Mouse (Mus musculus) cerebellum, postnatal 4 days (tissue): ENCODE data around the gene Brd2.
"Not testable (repeated sequence)": the region's sequence is repeated elsewhere in the genome, so short reads cannot be mapped to it uniquely, and the experiment has no call there.

Experiments used
- DNase-seq, 2 experiments: peaks; one replicate each; pipeline ENCODE4 v3.0.0; 2022; ENCODE audit warnings: low spot score in 2 of 2, mixed read lengths in 1 of 2

The Brd2 gene

GRCm38 (mm10) chr17:34122188-34122984 lies at the start of gene Brd2:
Gene Brd2, minus strand, starts transcription at chr17:34122634.
- DNase-seq, result peak; percentile 91 to 97

DNA sequence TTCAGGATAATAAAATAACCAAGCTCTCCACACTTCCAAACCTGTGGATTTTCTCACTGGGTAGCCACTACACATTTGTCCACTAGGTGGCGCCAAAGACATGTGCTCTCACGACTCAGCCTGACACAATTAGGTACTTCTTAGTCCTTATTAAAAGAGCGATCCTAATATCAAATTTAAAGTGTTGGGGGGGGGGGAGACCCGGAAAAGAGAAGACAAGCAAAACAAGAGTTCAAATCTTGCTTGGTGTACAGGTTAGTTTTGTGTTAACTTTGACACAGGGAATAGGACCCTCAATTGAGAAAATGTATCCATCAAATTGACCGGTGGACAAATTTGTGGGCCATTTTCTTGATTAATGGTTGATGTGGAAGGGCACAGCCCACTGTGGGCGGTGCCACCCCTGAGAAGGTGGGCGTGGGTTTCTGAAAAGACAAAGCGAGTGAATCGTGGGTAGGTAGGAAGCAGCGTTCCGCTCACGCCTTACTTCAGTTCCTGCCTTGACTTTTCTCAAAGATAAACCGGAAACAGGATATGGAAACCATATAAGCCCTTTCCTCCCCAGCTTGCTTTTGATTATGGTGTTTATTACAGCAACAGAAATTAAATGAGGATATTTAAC lies 48.6 kb upstream of the Brd2 start:
- peak; percentile 75 to 81 for DNase-seq

GRCm38 (mm10) chr17:34170487-34170876 lies 48.0 kb upstream of the Brd2 start:
- DNase-seq, result no peak

GRCm38 (mm10) chr17:34169279-34169678 lies 46.8 kb upstream of the Brd2 start:
- DNase-seq, result no peak

- DNase-seq, result no peak
These were observed 42.7 kb upstream of the Brd2 start for GRCm38 (mm10) chr17:34165033-34165730.

GRCm38 (mm10) chr17:34164202-34164895 lies 41.9 kb upstream of the Brd2 start:
- DNase-seq, result no peak

GRCm38 (mm10) chr17:34155534-34155933 lies 33.1 kb upstream of the Brd2 start:
- DNase-seq, result no peak

- no peak for DNase-seq
These were observed 30.5 kb upstream of the Brd2 start, which contains the start of gene H2-DMb1 for GRCm38 (mm10) chr17:34152923-34153322. Gene H2-DMb1, plus strand, starts transcription at chr17:34153072.

DNA sequence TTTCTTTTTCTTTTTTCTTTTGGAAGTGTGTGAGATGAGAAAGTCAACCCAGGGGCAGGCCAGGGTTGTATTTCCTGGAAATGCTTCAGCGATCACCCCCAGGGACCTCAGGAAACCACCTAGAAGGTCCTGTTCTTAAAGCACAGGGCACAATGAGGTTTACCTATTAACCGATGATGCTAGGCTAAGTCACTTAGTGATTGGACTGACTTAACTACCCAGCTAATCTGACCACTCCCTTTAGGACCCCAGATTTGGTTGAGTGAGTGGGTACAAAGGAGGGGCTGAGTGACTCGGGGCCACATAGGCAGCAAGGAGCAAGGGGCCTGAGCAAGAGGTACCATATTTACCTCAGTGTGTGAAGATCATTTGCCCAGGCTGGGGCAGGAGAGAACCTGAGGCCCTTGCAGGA lies 22.5 kb upstream of the Brd2 start:
- DNase-seq, result no peak

GRCm38 (mm10) chr17:34144221-34144620 lies 21.8 kb upstream of the Brd2 start:
- not testable (repeated sequence) for DNase-seq

DNA sequence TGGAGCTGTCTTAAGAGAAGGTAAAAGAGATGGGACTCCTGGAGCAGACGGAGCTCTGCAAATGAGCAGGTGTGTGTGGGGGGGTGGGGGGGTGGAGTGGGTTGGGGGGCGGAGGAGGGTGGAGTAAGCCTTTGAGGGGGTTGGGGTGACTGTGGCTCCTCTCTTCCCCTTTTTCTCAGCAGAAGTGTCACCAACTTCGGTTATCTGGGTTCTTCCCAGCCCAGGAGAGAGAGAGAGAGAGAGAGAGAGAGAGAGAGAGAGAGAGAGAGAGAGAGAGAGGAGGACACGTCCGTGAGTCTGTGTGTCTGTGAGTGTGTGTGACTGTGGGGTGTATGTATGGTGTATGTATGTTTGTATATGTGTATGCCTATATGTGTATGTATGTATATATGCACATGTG lies 21.0 kb upstream of the Brd2 start:
- no peak for DNase-seq

GRCm38 (mm10) chr17:34143033-34143432 lies 20.6 kb upstream of the Brd2 start, which contains the start of gene H2-DMb2:
Gene H2-DMb2, plus strand, starts transcription at chr17:34143307.
- no peak for DNase-seq

- no peak for DNase-seq
These were observed 20.1 kb upstream of the Brd2 start for GRCm38 (mm10) chr17:34142456-34143010.

GRCm38 (mm10) chr17:34141448-34141847 lies 19.0 kb upstream of the Brd2 start:
- no peak for DNase-seq

GRCm38 (mm10) chr17:34140240-34140639 lies 17.8 kb upstream of the Brd2 start:
- DNase-seq, result no peak

- DNase-seq, result no peak
These were observed 17.0 kb upstream of the Brd2 start for GRCm38 (mm10) chr17:34139416-34139815.

DNA sequence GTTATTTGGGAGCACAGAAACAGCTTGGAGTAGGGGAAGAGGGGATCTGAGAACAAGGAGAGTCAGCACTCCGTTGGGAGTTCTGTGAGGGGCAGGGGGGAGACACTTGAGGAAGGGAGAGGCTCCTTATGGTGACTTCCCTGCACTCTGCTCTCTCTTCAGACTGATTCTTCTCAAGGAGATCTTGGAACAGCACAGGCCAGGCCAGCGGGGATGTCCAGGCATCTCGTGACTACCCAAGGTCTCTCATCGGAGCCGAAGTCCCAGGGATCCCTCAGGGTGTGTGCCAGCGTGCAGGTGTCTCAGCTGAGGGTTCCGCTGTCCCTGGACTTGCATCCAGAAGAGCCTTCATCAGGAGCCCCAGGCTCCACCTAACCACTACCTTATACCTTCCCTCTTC lies 16.2 kb upstream of the Brd2 start:
- DNase-seq, result no peak

GRCm38 (mm10) chr17:34137601-34138000 lies 15.2 kb upstream of the Brd2 start:
- DNase-seq, result no peak

DNA sequence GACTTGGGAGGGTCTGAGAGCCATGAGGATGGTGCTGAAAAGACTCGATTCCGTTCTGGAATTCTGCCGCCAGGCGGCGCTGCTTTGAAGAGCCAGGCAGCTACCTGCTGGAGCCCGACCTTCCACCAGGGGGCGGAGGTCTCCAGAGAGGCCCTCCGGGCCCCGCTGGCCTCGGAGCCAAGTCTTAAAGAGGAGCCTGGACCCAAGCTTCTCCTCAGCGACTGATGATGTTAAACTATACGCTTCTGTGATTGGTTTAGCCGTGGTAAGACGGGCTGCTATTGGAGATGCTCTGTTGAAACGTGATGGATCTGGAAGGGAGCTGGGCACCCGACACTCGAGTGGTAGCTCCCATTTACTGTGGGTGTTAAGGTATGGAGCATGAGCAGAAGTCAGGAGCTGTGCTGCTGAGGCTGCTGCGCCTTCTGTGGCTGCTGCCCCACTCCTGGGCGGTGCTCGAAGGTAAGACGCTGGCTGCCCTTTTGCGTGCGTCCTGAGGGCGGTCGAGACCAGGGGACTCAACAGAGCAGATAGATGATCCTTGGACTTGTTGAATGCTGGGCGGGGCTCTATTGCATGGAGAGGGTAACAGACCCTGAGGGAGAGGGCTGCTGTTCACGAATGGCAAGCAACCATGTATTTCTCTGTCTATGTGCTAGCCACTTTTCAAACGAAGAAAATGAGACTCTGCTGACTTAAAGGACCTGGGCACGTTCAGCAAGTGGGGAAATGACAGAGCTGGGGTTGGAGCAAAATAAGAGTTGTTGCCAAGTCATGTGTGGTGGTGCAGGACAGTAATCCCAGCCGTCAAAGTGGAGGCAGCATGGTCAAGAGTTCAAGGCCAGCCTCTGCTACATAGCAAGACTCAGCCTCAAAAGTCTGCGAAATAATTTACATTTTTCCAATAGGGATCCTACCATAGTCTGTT lies 13.1 kb upstream of the Brd2 start:
- DNase-seq, result peak; percentile 99

GRCm38 (mm10) chr17:34134451-34134850 lies 12.0 kb upstream of the Brd2 start:
- DNase-seq, result no peak
